Mouse (Mus musculus) bone marrow, adult 2 months (tissue): Measurements from ENCODE around the gene Pgls. TPM values are rescaled to one million over a fixed set of nuclear protein-coding genes. Genes with fewer than 3 reads are reported as not detected.

Source experiments
- H3K27ac ChIP-seq: fragments of 200-500 bp; 2 replicates; pipeline ENCODE4 v1.5.1; 2012; ENCODE audit warnings: low read depth, mild to moderate bottlenecking, control low read depth, inconsistent platforms, low read length; ENCODE audit not compliant: control insufficient read depth, poor library complexity, insufficient read depth
- H3K4me1 ChIP-seq: fragments of 200-500 bp; 2 replicates; pipeline ENCODE4 v1.6.1; 2011; ENCODE audit warnings: low read length; ENCODE audit not compliant: control insufficient read depth, insufficient read depth
- H3K4me3 ChIP-seq: fragments of 200-500 bp; replicated peaks from 2 replicates; pipeline ENCODE3; 2011; ENCODE audit warnings: mild to moderate bottlenecking, low read depth, low read length, control low read depth; ENCODE audit not compliant: control insufficient read depth
- CTCF ChIP-seq: fragments of 200-500 bp; IDR thresholded peaks from 2 replicates; pipeline ENCODE4 v1.5.1; 2011; ENCODE audit warnings: low read length, control low read depth; ENCODE audit not compliant: control insufficient read depth, insufficient read depth
- POLR2A ChIP-seq: fragments of 200-500 bp; IDR thresholded peaks from 2 replicates; pipeline ENCODE4 v1.6.1; 2011; ENCODE audit warnings: low read depth, mild to moderate bottlenecking, control low read depth, low read length, borderline replicate concordance; ENCODE audit not compliant: control insufficient read depth
- WGBS: fragments of 180-500 bp; shearing (Covaris S2); methylation state at CpG from one replicate; pipeline ENCODE4 v1.1.7; 2018; 5-methylcytosine and 5-hydroxymethylcytosine counted together
- polyA plus RNA-seq: library from polyadenylated mRNA; stranded (reverse); fragments of >200 nt; gene quantifications from 2 replicates; pipeline ENCODE4 v1.2.4, GENCODE M21; 2011; ENCODE audit warnings: low replicate concordance; ENCODE audit not compliant: missing spikeins, insufficient read depth, insufficient read length

Pgls gene
- polyA plus RNA-seq, 1 experiment = 147 TPM

DNA sequence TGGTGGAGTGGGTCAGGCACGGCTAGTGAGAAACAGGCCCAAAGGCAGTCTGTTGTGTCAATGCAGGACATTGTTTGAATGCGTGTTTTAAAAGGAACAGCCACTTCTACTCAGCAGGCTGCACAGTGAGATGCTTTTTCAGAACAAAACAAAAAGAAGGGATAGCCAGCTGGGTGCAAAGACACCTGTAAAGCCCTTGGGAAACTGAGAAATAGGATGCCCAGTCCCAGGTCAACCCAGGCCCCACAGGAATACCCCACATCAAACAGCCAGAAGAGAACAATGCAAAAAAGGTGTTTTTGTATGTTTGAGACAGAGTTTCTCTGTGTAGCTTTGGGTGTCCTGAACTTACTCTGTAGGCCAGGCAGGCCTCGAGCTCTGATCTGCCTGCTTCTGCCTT is 3.2 kb upstream of the Pgls start:
- WGBS = 83% methylated on average over 3 of the region's 3 CpGs
- TF ChIP-seq POLR2A (no peak), CTCF (no peak)
- Histone ChIP-seq H3K4me3 (no peak overlapping the region), H3K4me1 (peaks cover 10% of the 10 kb centered on the region), H3K27ac (no peak overlapping the region)

DNA sequence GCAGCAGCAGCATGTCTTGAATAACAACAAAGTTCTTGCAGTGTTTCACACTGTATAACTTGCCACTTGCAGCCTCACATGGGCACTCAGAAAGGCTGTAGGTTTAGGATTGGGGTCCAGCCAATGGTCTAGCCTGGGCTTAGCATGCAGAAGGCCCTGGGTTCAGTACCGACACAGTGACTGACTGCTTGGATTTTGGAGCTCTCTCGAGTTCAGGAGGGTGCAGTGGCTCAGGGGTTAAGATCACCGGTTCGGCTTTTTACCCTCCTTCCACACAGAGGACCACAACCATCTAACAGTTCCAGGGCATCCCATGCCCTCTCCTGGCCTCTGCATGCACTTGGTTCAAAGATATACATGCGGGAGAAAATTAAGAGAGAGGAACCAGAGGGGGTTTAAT is 959 bp upstream of the Pgls start:
- H3K4me3 ChIP-seq = peak overlapping the region; percentile 80
- no peak for TF ChIP-seq POLR2A
- no peak for TF ChIP-seq CTCF
- 14% methylated on average over 5 of the region's 5 CpGs for WGBS
- peak overlapping the region; percentile 99 for H3K27ac ChIP-seq
- H3K4me1 ChIP-seq = peaks cover 16% of the 10 kb centered on the region

DNA sequence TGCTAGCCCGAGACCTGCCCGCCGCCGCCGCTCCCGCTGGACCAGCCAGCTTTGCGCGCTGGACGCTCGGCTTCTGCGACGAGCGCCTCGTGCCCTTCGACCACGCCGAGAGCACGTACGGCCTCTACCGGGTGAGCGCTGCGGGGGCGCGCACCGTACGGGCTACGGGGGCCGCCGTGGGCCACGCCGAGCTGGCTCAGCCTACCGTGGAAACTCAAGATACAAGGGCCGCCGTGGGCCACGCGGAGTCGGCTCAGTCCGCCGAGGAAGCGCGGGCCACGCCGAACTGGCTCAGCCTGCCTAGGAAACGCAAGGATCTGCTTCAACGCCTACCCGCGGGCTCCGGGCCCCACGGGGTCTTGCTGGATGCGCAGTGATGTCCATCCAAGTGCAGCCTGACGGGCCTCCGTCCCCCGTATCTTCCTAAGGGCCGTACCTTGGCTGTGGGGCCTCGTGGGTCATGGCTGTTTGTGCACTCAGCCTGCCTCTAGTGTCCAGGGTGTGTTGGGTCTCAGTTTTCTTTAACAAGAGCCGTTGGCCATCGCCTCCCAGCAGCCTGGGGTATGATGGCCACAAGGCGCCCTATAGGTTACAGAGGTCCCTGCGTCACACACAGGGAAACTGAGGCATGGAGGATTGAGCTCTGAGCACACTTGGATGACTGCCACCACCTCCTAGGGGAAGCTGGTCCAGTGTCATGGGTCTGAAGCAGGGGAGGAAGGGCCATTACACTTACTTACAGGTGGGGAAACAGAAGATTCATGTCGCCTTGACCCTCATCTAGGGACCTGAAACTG is 596 bp downstream of the Pgls start:
- 3% methylated on average over 60 of the region's 60 CpGs for WGBS
- Histone ChIP-seq H3K4me1 (peaks cover 18% of the 10 kb centered on the region), H3K4me3 (peak overlapping the region; percentile 80), H3K27ac (peak overlapping the region; percentile 99)
- TF ChIP-seq CTCF = no peak; the same call in 1 of the 2 replicates
- no peak for TF ChIP-seq POLR2A

DNA sequence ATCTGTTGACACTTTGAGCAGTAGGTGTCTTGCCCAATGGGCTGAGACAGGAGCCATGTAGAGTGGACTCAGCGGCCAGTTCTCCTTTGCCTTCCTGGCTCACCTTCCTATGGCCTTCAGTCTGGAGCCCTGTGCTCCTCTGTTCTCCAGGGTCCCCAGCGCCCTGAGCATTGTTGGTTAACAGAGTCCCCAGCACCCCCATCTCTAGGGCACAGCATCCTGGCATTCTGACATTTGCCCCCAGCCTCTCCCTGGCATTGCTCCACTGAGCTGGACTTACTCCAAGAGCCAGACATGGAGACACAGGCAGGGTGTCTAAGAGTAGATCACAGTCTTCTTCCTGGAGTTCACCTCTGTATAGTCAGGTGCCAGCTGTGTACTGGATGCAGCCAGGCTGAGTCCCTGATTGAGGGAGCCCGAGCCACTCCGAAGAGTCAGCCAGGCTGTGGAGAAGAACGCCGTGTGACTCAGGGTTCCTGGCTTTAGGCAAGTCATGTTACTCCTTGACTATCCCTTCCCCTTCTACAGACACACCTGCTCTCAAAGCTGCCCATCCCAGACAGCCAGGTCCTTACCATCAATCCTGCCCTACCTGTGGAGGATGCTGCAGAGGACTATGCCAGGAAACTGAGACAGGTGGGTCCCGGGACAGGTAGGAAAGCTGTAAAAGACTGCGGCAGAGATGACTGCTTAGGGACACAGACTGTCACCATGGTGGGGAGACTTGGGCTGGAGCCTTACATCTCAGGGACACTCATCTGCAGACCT is 1.8 kb downstream of the Pgls start:
- Histone ChIP-seq H3K4me3 (peak overlapping the region; percentile 6), H3K4me1 (peaks cover 16% of the 10 kb centered on the region), H3K27ac (peak overlapping the region; percentile 99)
- TF ChIP-seq POLR2A = no peak
- TF ChIP-seq CTCF = no peak
- 77% methylated on average over 8 of the region's 8 CpGs for WGBS

DNA sequence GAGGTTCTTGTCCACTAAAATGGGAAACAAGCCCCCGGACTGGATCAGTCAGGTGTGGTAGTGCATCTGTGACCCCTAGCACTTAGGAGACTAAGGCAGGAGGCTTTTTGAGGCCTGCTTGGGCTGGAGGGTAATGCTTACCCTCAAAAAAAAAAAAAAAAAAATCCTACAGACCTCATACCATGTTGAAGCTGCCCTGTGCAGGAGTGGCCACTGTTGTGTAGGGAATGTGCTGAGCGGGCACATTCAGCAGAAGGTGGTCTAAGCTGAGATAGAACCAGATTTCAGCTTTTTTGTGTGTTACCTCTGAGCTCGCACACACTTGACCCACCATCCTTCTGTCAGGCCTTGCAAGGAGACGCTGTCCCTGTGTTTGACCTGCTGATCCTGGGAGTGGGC is 2.3 kb downstream of the Pgls start:
- Histone ChIP-seq H3K4me1 (peaks cover 16% of the 10 kb centered on the region), H3K27ac (peak overlapping the region; percentile 39), H3K4me3 (peak overlapping the region; percentile 13)
- WGBS = 90% methylated on average over 4 of the region's 4 CpGs
- TF ChIP-seq POLR2A (no peak), CTCF (no peak)

DNA sequence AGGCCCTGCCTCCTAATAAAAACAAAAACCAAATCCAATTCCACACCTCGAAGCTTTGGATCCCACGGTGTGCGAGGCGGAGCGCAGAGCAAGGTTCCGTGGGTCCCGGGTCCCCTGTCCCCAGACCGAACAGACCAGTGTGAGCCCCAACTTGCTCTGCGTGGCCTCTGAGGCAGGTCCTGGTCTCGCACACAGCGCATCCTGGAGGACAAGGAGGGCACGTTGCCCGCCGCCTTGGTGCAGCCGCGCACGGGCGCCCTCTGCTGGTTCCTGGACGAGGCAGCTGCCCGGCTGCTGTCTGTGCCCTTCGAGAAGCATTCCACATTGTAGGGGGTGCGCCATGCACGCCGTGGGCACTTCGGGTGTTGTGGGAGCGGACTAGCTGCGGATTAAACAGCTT is 3.9 kb downstream of the Pgls start:
- WGBS = 15% methylated on average over 27 of the region's 27 CpGs
- Histone ChIP-seq H3K4me1 (peaks cover 12% of the 10 kb centered on the region), H3K4me3 (peak overlapping the region; percentile 17), H3K27ac (peak overlapping the region; percentile 69)
- peak; percentile 60; the same call in 1 of the 2 replicates for TF ChIP-seq POLR2A
- peak; percentile 97 for TF ChIP-seq CTCF

DNA sequence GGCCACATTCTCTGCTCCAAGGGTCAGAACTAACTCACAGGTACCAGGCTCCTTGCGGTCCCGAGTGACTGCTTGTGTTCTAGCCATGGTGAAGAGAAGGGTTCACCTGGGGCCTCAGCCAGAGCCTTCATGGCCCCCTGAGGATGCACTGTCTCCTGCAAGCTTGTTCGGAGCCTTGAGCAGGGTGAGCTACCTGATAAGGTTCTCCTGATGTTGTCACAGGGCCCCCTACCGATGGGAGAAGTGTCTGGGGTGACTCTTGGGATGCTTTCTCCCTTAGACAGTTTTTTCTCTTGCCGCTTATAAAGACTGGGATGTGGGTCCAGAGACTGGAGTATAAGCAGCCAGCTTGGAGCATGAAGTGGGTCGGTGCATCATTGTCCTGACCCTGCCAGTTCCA is 4.4 kb downstream of the Pgls start:
- H3K27ac ChIP-seq = peak overlapping the region; percentile 69
- 60% methylated on average over 6 of the region's 6 CpGs for WGBS
- peaks cover 10% of the 10 kb centered on the region for H3K4me1 ChIP-seq
- H3K4me3 ChIP-seq = no peak overlapping the region
- TF ChIP-seq POLR2A = no peak
- TF ChIP-seq CTCF = no peak

DNA sequence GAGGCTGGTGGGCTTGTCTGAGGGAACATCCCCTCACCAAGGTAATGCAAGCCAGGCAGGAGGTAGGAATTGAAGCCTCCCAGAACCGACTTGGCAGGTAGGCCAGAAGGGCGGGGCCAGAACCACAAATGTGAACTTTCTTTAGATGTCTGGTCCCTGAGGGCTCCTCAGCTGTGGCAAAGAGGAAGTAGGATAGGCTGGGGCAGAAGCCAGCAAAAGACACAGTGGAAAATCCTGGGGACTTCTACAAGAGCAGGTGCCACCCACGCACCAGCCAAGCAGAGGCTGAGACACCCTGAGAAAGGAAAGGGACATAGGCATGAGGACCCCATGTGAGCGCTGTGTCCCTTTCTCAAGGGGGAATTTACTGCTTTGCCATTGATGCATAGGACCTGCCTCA is 4.8 kb downstream of the Pgls start:
- TF ChIP-seq POLR2A (no peak), CTCF (no peak)
- Histone ChIP-seq H3K27ac (peak overlapping the region; percentile 72), H3K4me1 (peaks cover 10% of the 10 kb centered on the region), H3K4me3 (peak overlapping the region; percentile 26)
- 36% methylated on average over 4 of the region's 4 CpGs for WGBS

DNA sequence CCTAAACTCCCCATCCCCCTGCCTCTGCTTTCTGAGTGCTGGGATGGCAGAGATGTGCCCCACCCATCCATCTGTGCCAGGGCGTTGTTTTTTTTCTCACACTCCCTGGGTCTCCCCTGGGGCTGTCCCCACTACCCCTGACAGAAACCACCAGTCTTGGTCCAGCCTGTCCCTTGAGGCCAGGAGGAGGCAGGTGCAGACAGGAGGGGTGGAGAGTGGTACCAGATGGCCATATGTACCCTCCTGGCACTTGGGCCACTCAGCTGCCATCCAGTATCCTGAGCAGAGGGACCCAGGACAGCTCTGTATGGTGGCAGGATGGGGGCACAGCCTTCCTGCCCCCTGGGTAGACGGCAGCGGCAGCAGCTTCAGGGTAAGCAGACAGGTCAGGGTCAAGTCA is 5.5 kb downstream of the Pgls start, which contains the start of gene Fam129c:
Gene Fam129c, plus strand, starts transcription at position 198 of the 400 bp plus-strand sequence.
- Histone ChIP-seq H3K4me3 (peak within 1 kb of the TSS; percentile 52), H3K4me1 (peaks cover 10% of the 10 kb centered on the region), H3K27ac (peak within 1 kb of the TSS; percentile 79)
- 65% methylated on average over 3 of the region's 3 CpGs for WGBS
- TF ChIP-seq POLR2A (peak; percentile 56; the same call in 1 of the 2 replicates), CTCF (no peak)
